Mouse (Mus musculus) liver, embryonic 16.5 days (tissue): ENCODE results near the gene Krtap4-13. TPM values are rescaled to one million over a fixed set of nuclear protein-coding genes. Genes with fewer than 3 reads are reported as not detected.

Source experiments
- polyA plus RNA-seq: library from polyadenylated mRNA; unstranded; fragments of >200 nt; fragmentation: Nextera tagmentation; extraction: Ambion mirVana; gene quantifications from 2 replicates; pipeline ENCODE4 v1.2.1, GENCODE M21; 2015

The Krtap4-13 gene
- polyA plus RNA-seq, 1 experiment from 2014 or later, result not detected

Other genes with a start within 250 kb of the Krtap4-13 start
- gene Krtap3-1, start 243.3 kb downstream of the Krtap4-13 start, polyA plus RNA-seq, result not detected in 2 replicates
- gene Krtap1-5, start 228.9 kb downstream of the Krtap4-13 start, polyA plus RNA-seq, result not detected in 2 replicates
- not detected in 2 replicates for gene Krtap1-4, start 226.2 kb downstream of the Krtap4-13 start, polyA plus RNA-seq
- gene Krtap1-3, start 218.6 kb downstream of the Krtap4-13 start, polyA plus RNA-seq, result not detected in 2 replicates
- not detected in 2 replicates for gene Krtap9-3, start 211.8 kb downstream of the Krtap4-13 start, polyA plus RNA-seq
- not detected in 2 replicates for gene Gm11938, start 206.6 kb downstream of the Krtap4-13 start, polyA plus RNA-seq
- not detected in 2 replicates for gene Gm11937, start 199.7 kb downstream of the Krtap4-13 start, polyA plus RNA-seq
- gene Krtap2-4, start 195.0 kb downstream of the Krtap4-13 start, polyA plus RNA-seq, result not detected in 2 replicates
- not detected in 2 replicates for gene Gm11562, start 189.5 kb downstream of the Krtap4-13 start, polyA plus RNA-seq
- gene Krtap4-1, start 181.7 kb downstream of the Krtap4-13 start, polyA plus RNA-seq, result not detected in 2 replicates
- not detected in 2 replicates for gene Krtap4-2, start 174.8 kb downstream of the Krtap4-13 start, polyA plus RNA-seq
- gene Krtap4-7, start 165.8 kb downstream of the Krtap4-13 start, polyA plus RNA-seq, result not detected in 2 replicates
- gene Gm11555, start 159.7 kb downstream of the Krtap4-13 start, polyA plus RNA-seq, result not detected in 2 replicates
- gene Gm11563, start 150.9 kb downstream of the Krtap4-13 start, polyA plus RNA-seq, result not detected in 2 replicates
- not detected in 2 replicates for gene Krtap4-6, start 143.9 kb downstream of the Krtap4-13 start, polyA plus RNA-seq
- gene Gm14190, start 119.2 kb downstream of the Krtap4-13 start, polyA plus RNA-seq, result not detected in 2 replicates
- gene Gm14180, start 75.6 kb downstream of the Krtap4-13 start, polyA plus RNA-seq, result not detected in 2 replicates
- gene Gm11595, start 37.0 kb downstream of the Krtap4-13 start, polyA plus RNA-seq, result not detected in 2 replicates
- gene Krtap4-8, start 29.2 kb downstream of the Krtap4-13 start, polyA plus RNA-seq, result not detected in 2 replicates
- gene Krtap4-9, start 24.7 kb downstream of the Krtap4-13 start, polyA plus RNA-seq, result not detected in 2 replicates
- not detected in 2 replicates for gene Gm11596, start 16.4 kb downstream of the Krtap4-13 start, polyA plus RNA-seq
- not detected in 2 replicates for gene Gm11569, start 11.0 kb downstream of the Krtap4-13 start, polyA plus RNA-seq
- not detected in 2 replicates for gene Gm11554, start 5.4 kb downstream of the Krtap4-13 start, polyA plus RNA-seq
- gene Gm11564, start 5.8 kb upstream of the Krtap4-13 start, polyA plus RNA-seq, result not detected in 2 replicates
- not detected in 2 replicates for gene 2300003K06Rik, start 28.2 kb upstream of the Krtap4-13 start, polyA plus RNA-seq
- gene Krtap4-16, start 41.7 kb upstream of the Krtap4-13 start, polyA plus RNA-seq, result not detected in 2 replicates
- not detected in 2 replicates for gene Gm11568, start 48.0 kb upstream of the Krtap4-13 start, polyA plus RNA-seq
- not detected in 2 replicates for gene Gm11559, start 54.6 kb upstream of the Krtap4-13 start, polyA plus RNA-seq
- gene Krtap9-1, start 63.5 kb upstream of the Krtap4-13 start, polyA plus RNA-seq, result not detected in 2 replicates
- not detected in 2 replicates for gene Gm11567, start 69.3 kb upstream of the Krtap4-13 start, polyA plus RNA-seq
- not detected in 2 replicates for gene Krtap31-1, start 98.0 kb upstream of the Krtap4-13 start, polyA plus RNA-seq
- gene Gm11565, start 104.9 kb upstream of the Krtap4-13 start, polyA plus RNA-seq, result not detected in 2 replicates
- gene Krtap31-2, start 126.4 kb upstream of the Krtap4-13 start, polyA plus RNA-seq, result not detected in 2 replicates
- gene Krtap9-5, start 138.6 kb upstream of the Krtap4-13 start, polyA plus RNA-seq, result not detected in 2 replicates
- gene Krtap29-1, start 169.2 kb upstream of the Krtap4-13 start, polyA plus RNA-seq, result not detected in 2 replicates
- gene Krtap16-1, start 176.7 kb upstream of the Krtap4-13 start, polyA plus RNA-seq, result not detected in 2 replicates
- not detected in 2 replicates for gene Krtap17-1, start 184.1 kb upstream of the Krtap4-13 start, polyA plus RNA-seq
- not detected in 2 replicates for gene Krt33a, start 206.3 kb upstream of the Krtap4-13 start, polyA plus RNA-seq
- not detected in 2 replicates for gene Krt33b, start 220.0 kb upstream of the Krtap4-13 start, polyA plus RNA-seq
- gene Krt34, start 231.7 kb upstream of the Krtap4-13 start, polyA plus RNA-seq, result not detected in 2 replicates
- gene Krt31, start 240.7 kb upstream of the Krtap4-13 start, polyA plus RNA-seq, result not detected in 2 replicates